Comparison of ENCODE assay signal across 23 mouse cellular contexts in genomic region chr2:132884303-132884967, GRCm38 (mm10). TPM values are rescaled to one million over a fixed set of nuclear protein-coding genes. Genes with fewer than 3 reads are reported as not detected.
DNase-seq lines count a peak whose midpoint lies in the region; ATAC-seq and TF ChIP-seq lines count a peak whose summit lies in the region.
"Had no signal": no experiment of that assay in that cellular context is flagged by ENCODE, and none has a peak within 500 bp of the region (broad histone marks: within the 10 kb centered on the region; RNA-seq: fewer than 3 reads in every experiment).

No protein-coding gene starts in this region.

- no peak for ATAC-seq in intestine, embryonic 14.5 days (replicated peaks; ENCODE audit: low FRiP score, low TSS enrichment, low read depth)
- ATAC-seq in intestine, postnatal 0 days: no peak
- ATAC-seq in megakaryocyte, adult 5-6 weeks (ENCODE audit: poor library complexity, severe bottlenecking): no peak
- ATAC-seq: forebrain, embryonic 15.5 days; liver, postnatal 0 days; midbrain, embryonic 16.5 days had no signal

- H3K9me3 ChIP-seq in intestine, embryonic 14.5 days (ENCODE audit: control insufficient read depth, low read length): no peaks in the 10 kb centered on the region
- H3K9me3 ChIP-seq in intestine, postnatal 0 days (ENCODE audit: control insufficient read depth): no peaks in the 10 kb centered on the region
- H3K9me3 ChIP-seq: embryonic facial prominence, embryonic 12.5 days; forebrain, embryonic 15.5 days; hindbrain, embryonic 15.5 days; megakaryocyte, embryonic 14.5 days had no signal

- no peaks in the 10 kb centered on the region for H3K36me3 ChIP-seq in intestine, embryonic 14.5 days (ENCODE audit: control insufficient read depth, insufficient read depth, low read length)
- H3K36me3 ChIP-seq in intestine, postnatal 0 days (ENCODE audit: control insufficient read depth, insufficient read depth): no peaks in the 10 kb centered on the region
- H3K36me3 ChIP-seq: embryonic facial prominence, embryonic 12.5 days; forebrain, embryonic 15.5 days; hindbrain, embryonic 15.5 days had no signal

- H3K27me3 ChIP-seq in intestine, embryonic 14.5 days (replicated peaks; ENCODE audit: control insufficient read depth, insufficient read depth, low read length): 0 out of 2 replicates have a peak, but pooled peaks cover 7% of the 10 kb centered on the region
- peaks cover 17% of the 10 kb centered on the region for H3K27me3 ChIP-seq in intestine, postnatal 0 days (replicated peaks; ENCODE audit: control insufficient read depth, insufficient read depth, low read length)

- H3K4me2 ChIP-seq in intestine, embryonic 14.5 days (ENCODE audit: low read length): no peak overlapping the region
- H3K4me2 ChIP-seq in intestine, postnatal 0 days (replicated peaks; ENCODE audit: low read depth): no peak overlapping the region
- H3K4me2 ChIP-seq: embryonic facial prominence, embryonic 12.5 days; forebrain, embryonic 15.5 days; hindbrain, embryonic 15.5 days had no signal

- H3K4me3 ChIP-seq in intestine, embryonic 14.5 days (ENCODE audit: low read depth, low read length): no peak overlapping the region
- no peak overlapping the region for H3K4me3 ChIP-seq in intestine, postnatal 0 days (ENCODE audit: low read depth, low read length)
- H3K4me3 ChIP-seq: embryonic facial prominence, embryonic 12.5 days; forebrain, embryonic 15.5 days; hindbrain, embryonic 15.5 days; megakaryocyte, embryonic 14.5 days had no signal

- H3K9ac ChIP-seq in intestine, embryonic 14.5 days (ENCODE audit: low read length): no peak overlapping the region
- H3K9ac ChIP-seq in intestine, postnatal 0 days (ENCODE audit: low read depth, low read length): no peak overlapping the region
- H3K9ac ChIP-seq: embryonic facial prominence, embryonic 12.5 days; forebrain, embryonic 15.5 days; hindbrain, embryonic 15.5 days; liver, postnatal 0 days had no signal

- DNase-seq in adrenal gland, adult 2 months: peak; percentile 82
- no peak for DNase-seq in adrenal gland, adult 18-20 months (ENCODE audit: low spot score in 2 of 2)
- DNase-seq in intestine, embryonic 14.5 days (ENCODE audit: low spot score): peak; percentile 49
- DNase-seq in ovary, adult 18-20 months (ENCODE audit: low spot score): peak; percentile 11
- no peak for DNase-seq in ovary, postnatal 36 days (ENCODE audit: low spot score)
- no peak for DNase-seq in cerebellum, adult 11 months
- DNase-seq: cerebellum, adult 11-12 months; cerebellum, postnatal 25 days; heart, postnatal 14 days; kidney, adult 11 months; layer of hippocampus, postnatal 36 days; liver; liver, postnatal 0 days; spleen, adult 18-20 months; thymus, postnatal 14 days had no signal

- TF ChIP-seq CTCF in intestine, postnatal 0 days (IDR thresholded peaks at IDR 0.05; ENCODE audit: low read depth): no peak

- no peak overlapping the region for H3K27ac ChIP-seq in intestine, embryonic 14.5 days (ENCODE audit: low read depth)
- no peak overlapping the region for H3K27ac ChIP-seq in intestine, postnatal 0 days (ENCODE audit: low read depth, low read length)
- H3K27ac ChIP-seq: embryonic facial prominence, embryonic 12.5 days; forebrain, embryonic 15.5 days; hindbrain, embryonic 15.5 days had no signal

- H3K4me1 ChIP-seq in intestine, embryonic 14.5 days (replicated peaks; ENCODE audit: control insufficient read depth, insufficient read depth, low read length): 0 out of 2 replicates have a peak, but pooled peaks cover 10% of the 10 kb centered on the region
- no peaks in the 10 kb centered on the region for H3K4me1 ChIP-seq in intestine, postnatal 0 days (replicated peaks; ENCODE audit: control insufficient read depth, insufficient read depth, low read length)

- 42% methylated on average over 8 of the region's 8 CpGs for WGBS in intestine, embryonic 14.5 days
- 60% methylated on average over 8 of the region's 8 CpGs for WGBS in intestine, postnatal 0 days

RNA-seq across cellular contexts. Expression of gene Lrrn4, which starts 3.7 kb away (rescaled TPM):
- total RNA-seq in adrenal gland, adult 2 months (2021): 1 to 10 TPM; 4.4 to 5.1 TPM
- polyA plus RNA-seq in adrenal gland, adult 2 months (2012; rRNA removed): 8.4 and 10.1 TPM in 2 replicates
- 1 to 10 TPM; 4.4 to 6.9 TPM for total RNA-seq in adrenal gland, adult 18-20 months (2021)
- 13.1 and 13.2 TPM in 2 replicates for polyA plus RNA-seq in intestine, embryonic 14.5 days (2014; fragmentation: Nextera tagmentation; extraction: Ambion mirVana)
- 9.5 and 9.8 TPM in 2 replicates for polyA plus RNA-seq in intestine, postnatal 0 days (2015; fragmentation: Nextera tagmentation; extraction: Ambion mirVana)
- total RNA-seq in megakaryocyte, adult 5-6 weeks (2015): 0.11 and 0.31 TPM in 2 replicates
- 0.33 TPM in 1 of 2 replicates, not detected in the other for total RNA-seq in megakaryocyte, adult 5-6 weeks (2017)
- total RNA-seq: CH12.LX had no signal

RNA-seq across cellular contexts. Expression of gene Crls1, which starts 38.0 kb away (rescaled TPM):
- total RNA-seq in adrenal gland, adult 2 months (2021): 100 to 1,000 TPM; 106 to 129 TPM
- polyA plus RNA-seq in adrenal gland, adult 2 months (2012; rRNA removed): 142 and 210 TPM in 2 replicates
- 100 to 1,000 TPM; 111 to 115 TPM for total RNA-seq in adrenal gland, adult 18-20 months (2021)
- polyA plus RNA-seq in intestine, embryonic 14.5 days (2014; fragmentation: Nextera tagmentation; extraction: Ambion mirVana): 13.9 and 20.3 TPM in 2 replicates
- polyA plus RNA-seq in intestine, postnatal 0 days (2015; fragmentation: Nextera tagmentation; extraction: Ambion mirVana): 36.6 and 39.0 TPM in 2 replicates
- total RNA-seq in megakaryocyte, adult 5-6 weeks (2015): 16.2 and 20.8 TPM in 2 replicates
- total RNA-seq in megakaryocyte, adult 5-6 weeks (2017): 16.2 and 19.1 TPM in 2 replicates

Comparison
In these comparisons a context has a peak if more than half of its experiments do, and no peak if none do; other contexts are left out.
1. DNase-seq: peak in adrenal gland, adult 2 months (single experiment), intestine, embryonic 14.5 days (single experiment) and ovary, adult 18-20 months (single experiment); none in adrenal gland, adult 18-20 months (0 of 2), ovary, postnatal 36 days (single experiment) and cerebellum, adult 11 months (single experiment).
2. RNA of gene Lrrn4, which starts 3.7 kb away (total RNA-seq): 4.4 to 6.9 TPM in adrenal gland, adult 18-20 months and 4.4 to 5.1 TPM in adrenal gland, adult 2 months; 0.11 to 0.33 TPM in megakaryocyte, adult 5-6 weeks; every median in the first group is over 4 times any median in the second.
3. RNA of gene Crls1, which starts 38.0 kb away (total RNA-seq): 106 to 129 TPM in adrenal gland, adult 2 months and 111 to 115 TPM in adrenal gland, adult 18-20 months; 16.2 to 20.8 TPM in megakaryocyte, adult 5-6 weeks; every median in the first group is over 4 times any median in the second.